Mouse (Mus musculus): Measurements from ENCODE around the gene Rab20. TPM values are rescaled to one million over a fixed set of nuclear protein-coding genes. Genes with fewer than 3 reads are reported as not detected.

The Rab20 gene
- polyA plus RNA-seq, 1 experiment = 29.8 TPM

DNA sequence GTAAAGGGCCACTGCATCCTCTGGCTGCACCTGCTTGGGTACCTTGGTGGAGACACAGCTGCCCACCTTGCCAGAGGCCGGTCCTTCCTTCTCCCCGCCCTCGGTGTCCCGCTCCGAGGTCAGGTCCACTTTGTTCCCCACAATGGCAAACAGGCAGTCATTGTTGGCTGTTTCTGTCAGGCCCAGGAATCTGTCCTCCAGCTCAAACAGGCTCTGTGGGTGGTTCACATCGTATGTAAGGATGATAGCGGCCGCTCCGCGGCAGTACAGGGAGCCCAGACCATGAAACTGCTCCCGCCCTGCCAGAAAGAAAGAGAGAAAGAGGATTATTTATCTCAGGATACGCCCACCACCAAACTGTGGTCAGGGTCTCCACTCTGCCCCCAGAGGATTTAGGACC, 24.3 kb downstream of the Rab20 start:
- DNase-seq (ENCODE audit: low spot score) = no peak

DNA sequence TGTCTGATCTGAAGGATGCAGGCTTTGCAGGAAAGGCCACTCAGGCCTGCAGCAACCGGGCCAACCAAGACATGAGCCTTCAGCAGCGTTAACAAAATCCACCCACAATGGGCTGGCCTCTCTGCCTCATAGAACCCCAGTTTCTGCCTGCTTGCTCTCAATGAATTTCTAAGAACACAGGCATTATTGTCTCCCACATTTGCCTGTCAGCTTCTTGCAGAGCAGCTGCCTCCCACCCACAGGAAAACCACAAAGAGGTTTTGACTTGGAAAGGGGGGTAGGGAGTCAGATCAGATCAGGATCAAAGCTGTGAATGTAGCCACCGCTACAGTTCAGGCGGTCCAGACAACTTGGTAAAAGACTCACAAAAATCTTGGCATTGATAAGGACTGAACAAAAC, 25.5 kb downstream of the Rab20 start:
- DNase-seq (ENCODE audit: low spot score) = no peak

DNA sequence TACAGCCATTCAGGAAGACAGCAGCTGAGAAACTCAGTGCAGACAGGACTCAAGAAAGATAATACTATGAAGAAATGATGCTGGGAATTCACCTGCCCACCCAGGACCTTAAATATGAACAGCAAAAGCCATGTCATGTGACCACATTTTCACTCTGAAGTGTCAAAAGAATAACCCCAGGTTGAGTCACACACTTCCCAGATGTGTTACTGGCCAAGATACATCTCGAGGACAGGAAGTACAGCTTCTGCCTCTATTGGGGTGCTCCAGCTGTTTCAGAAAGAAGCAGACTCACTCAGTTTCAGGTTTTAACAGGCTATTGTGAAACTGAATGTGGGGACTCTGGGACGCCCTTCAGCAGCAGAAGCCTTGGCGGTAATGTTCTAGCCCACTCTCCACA, 26.0 kb downstream of the Rab20 start:
- DNase-seq (ENCODE audit: low spot score) = no peak

DNA sequence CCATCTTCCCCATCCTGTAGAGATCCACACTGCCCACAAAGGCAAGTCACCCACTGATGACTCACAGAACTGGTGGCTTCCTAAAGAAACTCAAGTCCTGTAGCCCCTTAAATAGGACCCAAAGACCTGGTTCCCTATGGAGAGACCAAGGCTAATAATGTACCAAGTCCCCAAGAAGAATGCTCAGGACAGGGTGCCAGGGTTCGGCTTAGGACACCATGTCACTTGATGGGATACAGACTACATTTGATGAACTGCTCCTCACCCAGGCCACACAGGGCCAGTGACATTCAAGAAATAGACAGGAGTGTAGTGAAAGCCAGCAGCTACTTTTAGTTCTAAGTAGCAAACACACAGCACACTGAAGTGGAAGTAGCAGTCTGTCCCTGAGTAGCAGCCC, 26.4 kb downstream of the Rab20 start:
- DNase-seq (ENCODE audit: low spot score) = no peak

DNA sequence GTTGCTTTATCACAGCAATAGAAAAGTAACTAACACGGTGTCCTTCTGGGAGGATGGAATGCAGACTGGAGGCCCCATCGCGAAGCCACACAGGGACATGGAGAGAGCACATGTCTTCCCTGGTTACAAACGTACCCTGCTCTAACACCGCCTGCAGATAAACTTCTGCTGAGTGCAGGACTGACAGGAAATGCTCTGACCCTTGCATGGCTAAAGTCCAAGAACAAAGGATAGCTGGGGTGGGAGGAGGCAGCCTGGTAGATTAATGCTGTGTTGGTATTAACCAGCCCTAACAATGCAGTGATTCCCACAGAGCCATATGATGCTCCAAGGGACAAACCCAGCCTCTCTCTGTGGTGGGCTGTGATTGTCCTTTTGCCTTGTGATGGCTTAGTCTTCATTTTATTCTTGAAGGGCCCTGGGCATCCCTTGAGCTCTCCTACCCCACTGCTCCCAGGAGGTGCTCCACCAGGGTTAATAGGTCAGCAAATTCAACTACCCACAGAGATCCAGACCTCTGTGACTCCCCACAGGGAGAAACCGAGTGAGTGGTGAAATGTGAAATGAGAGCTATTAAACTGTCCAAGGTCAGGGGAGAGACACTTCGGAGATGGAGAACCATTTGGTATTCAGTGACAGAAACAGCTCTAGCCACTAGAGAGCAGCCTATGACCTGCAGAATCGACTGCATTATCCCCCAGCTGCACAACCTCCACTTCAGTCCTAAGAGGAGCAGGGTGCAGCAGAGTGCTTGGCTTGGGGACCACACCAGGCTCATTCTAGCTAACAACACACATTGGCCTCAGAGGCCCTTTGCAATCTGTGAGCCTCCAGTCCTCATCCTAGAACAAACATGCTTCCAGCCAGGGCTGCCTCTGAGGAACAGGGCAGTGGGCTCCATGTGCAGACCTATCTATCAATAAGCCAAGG, 28.1 kb downstream of the Rab20 start:
- DNase-seq (ENCODE audit: low spot score) = no peak

DNA sequence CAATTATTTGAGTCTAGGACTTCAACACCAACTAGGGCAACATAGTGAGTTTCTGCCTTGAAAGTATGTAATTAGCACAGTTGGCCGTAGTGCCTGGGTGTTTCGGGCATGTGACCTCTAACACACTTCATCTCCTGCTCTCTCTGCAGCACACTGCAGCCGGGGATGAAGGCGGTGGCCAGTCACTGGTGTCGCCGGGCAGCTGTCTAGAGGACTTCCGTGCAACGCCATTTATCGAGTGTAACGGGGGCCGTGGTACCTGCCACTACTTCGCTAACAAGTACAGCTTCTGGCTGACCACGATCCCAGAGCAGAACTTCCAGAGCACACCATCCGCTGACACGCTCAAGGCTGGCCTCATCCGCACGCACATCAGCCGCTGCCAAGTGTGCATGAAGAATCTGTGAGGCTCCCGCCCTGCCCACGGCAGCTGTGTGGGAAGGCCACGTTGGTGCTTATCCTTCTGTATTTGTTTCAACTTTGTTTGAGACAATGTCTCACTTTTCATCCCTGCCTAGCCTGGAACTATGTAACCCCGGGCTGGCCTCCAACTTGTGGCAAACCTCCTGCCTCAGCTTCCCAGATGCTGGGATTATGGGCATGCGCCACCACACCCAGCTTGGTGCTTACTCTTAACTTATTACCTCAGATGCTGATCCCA, 30.5 kb downstream of the Rab20 start:
- DNase-seq (ENCODE audit: low spot score) = no peak

DNA sequence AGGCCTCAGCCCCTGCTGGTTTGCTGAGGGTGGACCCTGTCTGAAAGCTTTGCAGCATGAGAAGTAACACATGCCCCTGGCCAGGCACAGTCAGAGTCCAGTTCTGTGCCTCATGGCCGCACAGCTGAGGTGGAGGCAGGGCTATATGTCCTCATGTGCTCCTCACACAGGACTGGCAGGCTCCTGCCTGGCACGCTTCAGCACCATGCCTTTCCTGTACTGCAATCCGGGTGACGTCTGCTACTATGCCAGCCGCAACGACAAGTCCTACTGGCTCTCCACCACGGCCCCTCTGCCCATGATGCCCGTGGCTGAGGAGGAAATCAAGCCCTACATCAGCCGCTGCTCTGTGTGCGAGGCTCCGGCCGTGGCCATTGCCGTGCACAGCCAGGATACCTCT, 32.7 kb downstream of the Rab20 start:
- no peak for DNase-seq (ENCODE audit: low spot score)

DNA sequence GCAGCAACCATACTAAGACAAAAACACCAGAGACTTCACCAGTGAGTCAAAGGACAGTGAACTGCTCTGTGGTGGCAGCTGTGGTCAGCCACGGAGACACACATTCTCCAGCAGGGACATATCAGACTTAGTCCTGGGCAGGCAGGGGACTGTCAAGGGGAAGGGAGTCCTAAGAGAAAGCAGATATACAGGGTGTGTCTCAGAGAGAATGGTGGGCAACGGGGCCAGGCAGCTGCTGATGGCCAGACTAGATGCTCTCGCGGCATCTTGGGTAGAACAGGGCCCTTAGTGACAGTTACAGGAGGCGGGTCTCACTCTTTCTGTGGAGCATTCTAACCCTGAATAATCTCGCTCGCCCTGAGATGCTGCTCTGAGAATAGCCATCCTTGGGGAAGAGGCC, 34.3 kb downstream of the Rab20 start:
- DNase-seq (ENCODE audit: low spot score) = no peak

DNA sequence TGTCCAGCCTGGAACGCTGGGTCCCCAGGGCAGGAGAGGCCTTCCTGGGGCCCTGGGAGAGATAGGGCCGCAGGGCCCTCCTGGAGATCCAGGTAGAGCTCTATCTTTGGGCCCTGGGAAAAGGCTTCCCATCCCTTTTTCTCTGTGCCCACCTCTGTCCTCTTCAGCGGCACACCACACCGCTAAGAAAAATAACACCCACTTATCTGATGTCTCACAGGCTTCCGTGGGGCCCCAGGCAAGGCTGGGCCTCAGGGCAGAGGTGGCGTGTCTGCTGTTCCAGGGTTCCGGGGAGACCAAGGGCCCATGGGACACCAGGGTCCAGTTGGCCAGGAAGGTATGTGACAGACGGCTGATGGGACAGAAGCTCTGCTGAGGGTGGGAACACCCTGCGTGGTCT, 34.9 kb downstream of the Rab20 start:
- no peak for DNase-seq (ENCODE audit: low spot score)

DNA sequence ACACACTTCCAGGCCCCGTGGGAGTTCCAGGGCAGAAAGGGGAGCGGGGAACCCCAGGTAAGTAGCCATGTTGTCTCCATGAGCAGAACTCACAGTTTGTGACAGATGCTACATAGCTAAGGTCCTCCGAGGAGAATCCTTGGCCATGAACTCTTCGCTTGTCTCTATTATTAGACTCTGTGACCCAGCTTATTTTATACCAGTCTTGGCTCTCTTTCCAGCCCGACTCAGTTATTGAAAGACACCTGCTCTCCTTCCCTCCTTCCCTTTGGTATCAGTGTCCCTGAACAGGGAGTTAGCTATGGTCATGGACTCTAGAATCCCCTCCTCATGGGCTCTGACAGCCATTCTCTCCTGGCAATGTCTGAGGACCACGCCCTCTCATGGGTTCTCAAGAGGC, 37.2 kb downstream of the Rab20 start:
- DNase-seq (ENCODE audit: low spot score) = no peak

DNA sequence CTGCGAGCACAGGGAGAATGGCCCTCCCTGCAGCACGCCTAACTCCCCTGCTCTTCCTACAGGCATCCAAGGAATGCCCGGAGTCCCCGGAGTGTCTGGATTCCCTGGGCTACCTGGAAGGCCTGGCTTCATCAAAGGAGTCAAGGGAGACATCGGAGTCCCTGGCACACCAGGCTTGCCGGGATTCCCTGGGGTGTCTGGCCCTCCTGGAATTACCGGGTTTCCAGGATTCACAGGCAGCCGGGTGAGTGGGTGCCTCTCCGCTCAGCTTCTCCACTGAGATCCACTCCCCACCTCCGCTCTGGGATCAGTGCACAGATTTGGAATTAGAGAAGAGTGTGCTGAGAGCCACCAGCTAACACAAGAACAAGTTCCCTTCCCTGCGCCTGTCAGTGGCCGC, 40.6 kb downstream of the Rab20 start:
- DNase-seq (ENCODE audit: low spot score) = no peak

DNA sequence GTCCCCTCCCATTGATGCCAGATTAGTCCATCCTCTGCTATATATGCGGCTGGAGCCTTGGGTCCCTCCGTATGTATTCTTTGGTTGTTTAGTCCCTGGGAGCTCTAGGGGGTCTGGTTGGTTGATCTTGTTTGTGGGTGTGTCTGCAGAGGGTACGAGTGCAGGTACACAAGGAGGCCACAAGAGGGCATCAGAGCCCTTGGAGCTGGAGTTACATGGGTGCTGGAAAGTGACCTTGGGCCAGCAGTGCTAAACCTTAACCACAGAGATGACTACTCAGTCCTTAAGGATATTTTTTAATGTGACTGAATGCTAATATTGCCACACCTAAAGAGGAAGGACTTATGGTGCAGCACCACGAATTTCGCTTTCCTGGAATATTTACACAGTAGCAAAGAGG, 47.8 kb downstream of the Rab20 start:
- DNase-seq (ENCODE audit: low spot score) = no peak

DNA sequence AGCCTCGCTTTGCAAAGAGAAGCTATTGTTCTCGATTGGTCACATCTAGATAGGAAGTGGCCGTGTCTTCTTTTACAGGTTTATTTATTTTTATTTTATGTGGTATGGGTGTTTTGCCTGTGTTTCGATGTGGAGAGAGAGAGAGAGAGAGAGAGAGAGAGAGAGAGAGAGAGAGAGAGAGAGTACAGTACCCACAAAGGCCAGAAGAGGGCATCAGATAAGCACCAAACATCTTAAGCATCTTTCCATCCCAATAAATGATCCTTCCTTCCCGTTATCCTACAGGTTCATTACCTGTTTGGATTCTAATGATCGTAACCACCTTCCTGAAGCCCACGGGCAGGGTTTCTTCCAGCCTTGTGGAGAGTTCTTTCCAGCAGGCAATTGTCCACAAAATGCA, 55.4 kb downstream of the Rab20 start:
- DNase-seq (ENCODE audit: low spot score) = no peak

DNA sequence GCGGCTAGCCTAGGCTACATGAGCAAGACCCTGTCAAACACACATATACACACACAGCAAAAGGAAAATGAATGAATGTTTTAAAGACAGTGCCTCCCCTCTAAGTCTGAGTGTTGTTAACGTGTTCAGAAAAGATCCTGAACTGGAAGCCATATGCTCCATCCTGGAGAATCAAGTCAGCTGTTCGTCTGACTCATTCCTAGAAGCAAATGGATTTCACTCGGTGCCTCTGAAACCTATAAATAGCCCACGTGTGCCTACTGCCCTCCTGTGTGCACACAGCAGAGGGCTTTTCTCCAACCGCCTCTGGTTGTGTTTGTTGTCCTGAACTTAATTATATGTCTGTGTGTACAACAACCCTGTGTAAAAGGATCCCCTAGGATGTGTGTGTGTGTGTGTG, 56.5 kb downstream of the Rab20 start:
- no peak for DNase-seq (ENCODE audit: low spot score)

DNA sequence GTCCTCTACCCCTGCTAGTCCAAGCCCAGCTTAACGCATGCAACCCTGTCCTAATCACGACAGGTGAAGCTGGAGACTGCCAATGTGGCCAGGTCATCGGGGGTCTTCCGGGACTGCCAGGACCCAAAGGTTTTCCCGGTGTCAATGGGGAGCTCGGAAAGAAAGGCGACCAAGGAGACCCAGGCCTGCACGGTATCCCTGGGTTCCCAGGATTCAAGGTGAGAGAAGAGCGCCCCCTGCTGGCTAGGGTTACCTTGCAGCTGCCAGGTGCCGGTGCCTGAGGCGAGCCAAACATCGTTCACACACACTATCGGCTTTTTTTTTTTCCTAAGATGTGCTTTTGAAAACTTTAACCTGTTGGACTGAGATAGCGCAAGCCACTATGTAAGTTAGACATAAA, 57.4 kb downstream of the Rab20 start:
- DNase-seq (ENCODE audit: low spot score) = peak; percentile 56

DNA sequence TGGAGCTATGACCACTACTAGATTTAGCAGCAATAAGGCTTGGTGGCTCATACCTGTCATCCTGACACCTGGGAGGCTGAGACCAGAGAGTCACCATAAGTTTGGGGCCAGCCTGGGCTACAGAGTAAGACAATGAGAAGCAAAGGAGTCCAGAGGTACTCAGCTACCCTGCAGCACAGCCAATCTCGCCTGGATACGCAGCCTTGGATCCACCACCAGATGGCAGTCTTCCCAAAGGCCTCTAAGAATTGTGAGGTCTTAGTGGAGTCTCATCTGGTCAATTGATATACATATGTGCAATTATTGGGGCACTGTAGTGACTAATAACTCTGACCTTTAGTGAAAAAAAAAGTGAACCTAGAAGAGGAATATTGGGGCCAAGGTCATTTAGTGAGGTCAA, 58.9 kb downstream of the Rab20 start:
- DNase-seq (ENCODE audit: low spot score) = no peak

DNA sequence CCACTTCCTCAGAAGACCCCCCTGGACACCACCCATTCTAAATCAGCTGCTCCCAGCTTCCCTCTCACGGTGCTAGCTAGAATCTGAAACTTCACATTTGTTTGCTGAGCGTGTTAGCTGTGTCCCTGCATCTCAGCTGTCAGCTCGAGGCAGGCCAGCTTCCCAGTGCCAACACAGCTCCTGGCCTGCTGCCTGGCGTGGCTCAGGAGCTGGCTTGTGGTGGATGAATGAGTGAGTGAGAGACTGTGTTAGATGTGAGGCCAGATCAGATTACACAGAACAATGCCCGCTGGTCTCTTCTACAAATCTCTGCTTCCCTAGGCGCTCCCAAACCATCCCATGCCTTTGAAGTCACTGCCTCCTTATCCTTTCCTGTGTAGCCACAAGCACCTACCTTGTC, 59.3 kb downstream of the Rab20 start:
- DNase-seq (ENCODE audit: low spot score) = no peak

DNA sequence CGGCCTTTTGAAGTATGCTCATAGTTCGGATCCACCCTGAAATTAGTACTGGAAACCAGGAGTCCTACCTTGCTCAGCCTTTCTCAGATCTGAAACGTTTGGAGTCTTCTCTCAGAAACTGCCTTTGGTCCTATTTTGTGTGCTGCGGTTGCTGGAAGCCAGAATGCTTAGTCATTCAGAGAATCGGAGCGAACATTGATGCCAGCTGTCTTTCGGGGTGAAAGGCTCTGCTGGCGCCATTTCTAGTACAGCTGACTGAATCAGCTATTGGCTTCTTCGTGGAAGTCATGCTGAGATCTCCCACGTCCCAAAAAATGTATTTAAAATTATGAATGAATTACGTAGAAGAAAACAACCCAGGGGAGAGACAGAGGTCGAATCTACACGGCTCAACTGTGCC, 60.7 kb downstream of the Rab20 start:
- DNase-seq (ENCODE audit: low spot score) = no peak

DNA sequence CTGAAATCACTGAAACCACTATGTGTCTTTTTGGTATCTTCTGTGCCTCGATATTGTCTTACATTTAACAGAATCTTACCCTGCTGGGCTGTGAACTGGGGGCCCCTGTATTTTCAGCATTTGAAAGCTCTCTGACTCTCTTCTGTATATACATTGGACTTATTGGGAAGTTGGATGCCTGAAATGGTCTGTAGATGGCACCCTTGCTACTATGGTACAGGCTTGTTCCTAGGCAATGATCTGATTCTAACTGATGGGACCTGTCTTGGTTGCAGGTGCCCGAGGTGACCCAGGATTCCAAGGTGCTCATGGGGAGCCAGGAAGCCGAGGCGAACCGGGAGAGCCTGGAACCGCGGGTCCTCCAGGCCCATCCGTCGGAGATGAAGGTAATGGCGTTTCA, 63.4 kb downstream of the Rab20 start:
- no peak for DNase-seq (ENCODE audit: low spot score)

DNA sequence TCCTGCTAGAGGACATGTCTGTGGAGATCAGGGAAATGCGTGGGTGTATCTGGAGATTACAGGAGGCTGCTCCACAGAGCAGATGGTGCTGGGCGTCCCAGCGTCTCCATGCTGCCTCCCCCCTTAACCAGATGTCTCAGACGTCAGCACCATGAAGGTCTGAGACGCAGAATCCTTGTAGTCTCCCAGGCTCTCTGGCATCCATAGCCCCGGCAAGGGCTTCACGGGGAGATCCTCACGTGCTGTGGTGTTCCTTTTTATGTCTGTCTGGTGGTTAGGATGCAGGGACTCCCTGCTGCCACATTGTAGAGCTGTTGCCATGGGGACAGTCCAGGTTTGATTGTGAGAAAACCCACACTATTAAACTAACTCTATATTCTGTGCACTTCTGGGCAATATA, 64.2 kb downstream of the Rab20 start:
- DNase-seq (ENCODE audit: low spot score) = no peak

DNA sequence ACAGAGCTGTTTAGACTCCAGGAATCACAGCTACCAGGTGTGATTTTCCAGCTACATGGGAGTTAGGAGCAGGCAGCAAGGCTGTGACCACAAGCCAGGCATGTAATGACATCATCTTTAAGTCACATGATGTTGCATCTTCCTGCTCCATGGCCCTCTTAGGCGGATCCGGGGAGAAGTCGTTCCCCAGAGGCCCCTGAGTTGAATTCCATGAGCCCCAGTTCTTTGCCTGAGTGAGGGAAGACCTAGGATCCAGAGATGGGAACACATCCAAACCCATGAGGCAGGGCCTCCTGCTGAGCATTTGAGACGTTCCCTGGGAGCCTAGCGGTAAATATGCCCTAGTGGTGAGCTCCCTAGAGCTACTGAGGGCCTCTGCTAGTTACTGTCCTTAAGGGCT, 66.1 kb downstream of the Rab20 start:
- DNase-seq (ENCODE audit: low spot score) = no peak

DNA sequence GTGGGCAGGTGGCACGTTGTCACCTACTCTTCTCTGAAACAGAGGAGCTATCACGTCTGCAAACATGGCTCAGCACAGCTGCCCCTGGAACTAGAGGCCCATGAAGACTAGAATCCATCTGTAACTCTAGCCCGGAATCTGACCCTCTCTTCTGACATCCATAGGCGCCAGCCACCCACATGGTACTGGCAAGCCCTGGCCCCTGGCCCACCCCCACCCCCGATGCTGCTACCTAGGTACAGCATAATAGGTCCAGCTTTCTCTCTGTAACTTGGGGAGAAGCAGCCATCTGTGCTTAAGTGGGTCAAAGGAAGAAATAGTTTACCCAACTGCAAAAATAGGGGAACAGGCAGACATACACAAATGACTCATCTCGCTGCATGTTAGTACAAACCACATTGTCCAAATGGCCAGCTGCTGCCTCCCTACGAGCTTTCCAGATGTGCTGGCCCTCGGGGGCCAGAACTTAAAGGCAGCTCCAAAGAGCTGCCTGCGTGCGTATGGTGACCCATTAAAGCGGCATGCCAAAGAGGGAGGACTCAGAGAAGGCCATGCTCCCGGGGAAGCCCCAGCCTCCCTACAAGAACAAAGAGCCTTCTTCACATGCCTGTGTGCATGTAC, 66.9 kb downstream of the Rab20 start:
- DNase-seq (ENCODE audit: low spot score) = no peak

Data from urinary bladder, adult 2 months (tissue).